Mouse (Mus musculus) forebrain, embryonic 16.5 days (tissue): ENCODE measurements around the gene Pdcd2l. TPM values are rescaled to one million over a fixed set of nuclear protein-coding genes. Genes with fewer than 3 reads are reported as not detected.

Source experiments
- ATAC-seq: fragments of 200-750 bp; cut with Nextera tagmentation; 2 replicates; pipeline ENCODE4 v1.8.0; 2017; ENCODE audit warnings: mild to moderate bottlenecking, moderate library complexity
- H3K27ac ChIP-seq: fragments of 300-500 bp; sonication (generic); 2 replicates; pipeline ENCODE4 v1.5.1; 2014; ENCODE audit warnings: low read length, control low read depth
- H3K27me3 ChIP-seq: fragments of 300-500 bp; sonication (generic); replicated peaks from 2 replicates; pipeline ENCODE4 v1.6.1; 2014; ENCODE audit warnings: low read length; ENCODE audit not compliant: control insufficient read depth, insufficient read depth
- H3K36me3 ChIP-seq: fragments of 300-500 bp; sonication (generic); 2 replicates; pipeline ENCODE4 v1.6.1; 2014; ENCODE audit not compliant: control insufficient read depth, insufficient read depth
- H3K4me1 ChIP-seq: fragments of 300-500 bp; sonication (generic); replicated peaks from 2 replicates; pipeline ENCODE4 v1.6.1; 2014; ENCODE audit warnings: low read length; ENCODE audit not compliant: control insufficient read depth, insufficient read depth
- H3K4me2 ChIP-seq: fragments of 300-500 bp; sonication (generic); 2 replicates; pipeline ENCODE4 v1.6.1; 2014; ENCODE audit warnings: mild to moderate bottlenecking, low read length, control low read depth
- H3K4me3 ChIP-seq: fragments of 300-500 bp; sonication (generic); replicated peaks from 2 replicates; pipeline ENCODE4 v1.5.1; 2014; ENCODE audit warnings: mild to moderate bottlenecking, low read length, control low read depth
- H3K9ac ChIP-seq: fragments of 300-500 bp; sonication (generic); replicated peaks from 2 replicates; pipeline ENCODE4 v1.6.1; 2014; ENCODE audit warnings: low read depth, low read length, control low read depth
- H3K9me3 ChIP-seq: fragments of 300-500 bp; sonication (generic); 2 replicates; pipeline ENCODE4 v1.6.1; 2016; ENCODE audit warnings: low read length; ENCODE audit not compliant: control insufficient read depth
- WGBS: fragments of 180-500 bp; shearing (Covaris S2); extraction: QIAGEN DNeasy Blood & Tissue Kit; methylation state at CpG from one replicate; pipeline ENCODE4 v1.1.7; 2014; 5-methylcytosine and 5-hydroxymethylcytosine counted together
- polyA plus RNA-seq: library from polyadenylated mRNA; unstranded; fragments of >200 nt; fragmentation: Nextera tagmentation; extraction: Ambion mirVana; gene quantifications from 2 replicates; pipeline ENCODE4 v1.2.1, GENCODE M21; 2015

Pdcd2l gene
- polyA plus RNA-seq, 1 experiment from 2014 or later, result 92.6 TPM

DNA sequence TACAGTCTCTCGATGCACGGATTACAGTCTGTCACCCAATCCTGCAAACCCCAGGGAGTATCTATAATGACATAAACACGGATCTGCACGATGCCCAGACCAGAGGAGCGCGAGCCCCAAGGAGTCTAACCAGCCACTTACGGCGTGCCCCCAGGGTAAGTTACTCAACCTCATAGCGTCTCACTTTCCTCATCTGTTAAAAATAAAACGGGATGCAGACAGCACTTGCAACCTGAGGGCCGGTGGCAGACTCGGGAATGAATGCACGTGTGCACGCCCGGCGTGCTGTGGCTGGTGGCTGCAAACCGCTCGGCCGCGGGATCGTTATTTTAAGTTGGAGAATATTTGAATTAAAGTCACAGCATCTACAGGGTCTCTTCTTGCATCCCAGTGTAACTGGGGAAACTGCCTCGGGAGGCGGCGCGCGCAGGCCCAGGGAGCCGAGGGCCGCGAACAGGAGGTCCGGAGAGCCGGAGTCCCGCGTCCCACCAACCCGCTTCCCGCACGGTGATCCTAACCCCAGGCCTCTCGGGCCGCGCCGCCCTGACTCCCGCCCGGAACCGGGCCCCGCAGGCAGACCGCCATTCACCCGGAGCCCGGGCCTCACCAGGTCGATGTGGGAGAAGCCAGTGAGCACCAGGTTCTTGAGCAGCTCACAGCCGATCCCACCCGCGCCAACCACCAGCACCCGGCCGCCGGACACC, 28.5 kb downstream of the Pdcd2l start:
- Histone ChIP-seq H3K27ac (peak overlapping the region; percentile 83), H3K36me3 (peaks cover 15% of the 10 kb centered on the region), H3K4me2 (peak overlapping the region; percentile 98), H3K4me3 (peak overlapping the region; percentile 96), H3K9ac (peak overlapping the region; percentile 95), H3K27me3 (no peaks in the 10 kb centered on the region), H3K4me1 (peaks cover 17% of the 10 kb centered on the region), H3K9me3 (no peaks in the 10 kb centered on the region)
- ATAC-seq, result peak; percentile 78
- under 1% methylated on average over 54 of the region's 54 CpGs for WGBS

DNA sequence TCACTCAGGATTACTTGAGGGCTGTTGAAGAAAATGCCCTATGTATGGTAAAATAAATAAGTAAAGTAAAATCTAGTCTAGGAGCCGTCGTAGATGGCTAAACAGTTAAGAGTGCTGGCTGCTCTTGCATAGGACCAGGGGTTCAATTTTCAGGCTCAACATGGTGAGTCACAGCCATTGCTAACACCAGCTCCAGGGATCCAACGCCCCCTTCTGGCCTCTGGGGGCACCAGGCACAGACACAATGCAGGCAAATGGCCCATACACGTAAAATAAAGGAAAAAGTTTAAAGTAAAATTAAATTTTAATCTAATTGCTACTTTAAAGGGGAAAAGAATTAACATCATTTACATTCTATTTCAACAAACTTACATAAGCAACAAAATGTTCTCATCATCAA, 29.6 kb downstream of the Pdcd2l start:
- Histone ChIP-seq H3K36me3 (peaks cover 24% of the 10 kb centered on the region), H3K4me2 (peak overlapping the region; percentile 6; the same call in 1 of the 2 replicates), H3K9me3 (no peaks in the 10 kb centered on the region), H3K9ac (no peak overlapping the region), H3K4me3 (no peak overlapping the region), H3K27me3 (no peaks in the 10 kb centered on the region), H3K27ac (no peak overlapping the region), H3K4me1 (peaks cover 17% of the 10 kb centered on the region)
- whole genome bisulfite sequencing, result 45% methylated on average over 4 of the region's 4 CpGs
- no peak for ATAC-seq

DNA sequence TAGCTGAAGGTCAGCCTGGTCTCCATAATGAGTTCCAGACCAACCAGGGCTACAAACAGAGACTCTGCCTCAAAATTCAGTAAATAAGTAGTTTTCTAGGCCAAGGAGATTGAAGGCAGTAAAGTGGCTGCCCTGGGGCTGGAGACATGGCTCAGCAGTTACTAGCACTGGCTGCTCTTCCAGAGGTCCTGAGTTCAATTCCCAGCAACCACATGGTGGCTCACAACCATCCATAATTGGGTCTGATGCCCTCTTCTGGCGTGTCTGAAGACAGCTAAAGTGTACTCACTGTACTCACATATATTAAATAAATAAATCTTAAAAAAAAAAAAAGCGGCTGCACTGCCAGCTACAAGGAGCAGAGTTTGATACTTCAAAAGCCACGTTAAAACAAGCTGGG, 30.5 kb downstream of the Pdcd2l start:
- Histone ChIP-seq H3K27me3 (no peaks in the 10 kb centered on the region), H3K4me1 (peaks cover 17% of the 10 kb centered on the region), H3K9me3 (no peaks in the 10 kb centered on the region), H3K27ac (no peak overlapping the region), H3K36me3 (peaks cover 31% of the 10 kb centered on the region), H3K4me2 (no peak overlapping the region), H3K9ac (no peak overlapping the region), H3K4me3 (no peak overlapping the region)
- 71% methylated on average over 3 of the region's 3 CpGs for WGBS
- no peak for ATAC-seq

- peaks cover 17% of the 10 kb centered on the region for H3K4me1 ChIP-seq
- no peaks in the 10 kb centered on the region for H3K9me3 ChIP-seq
- H3K4me2 ChIP-seq, result no peak overlapping the region
- H3K27ac ChIP-seq, result no peak overlapping the region
- 94% methylated on average over 7 of the region's 7 CpGs for WGBS
- H3K9ac ChIP-seq, result no peak overlapping the region
- H3K4me3 ChIP-seq, result no peak overlapping the region
- H3K36me3 ChIP-seq, result peaks cover 41% of the 10 kb centered on the region
- no peaks in the 10 kb centered on the region for H3K27me3 ChIP-seq
- no peak for ATAC-seq
These were observed 31.8 kb downstream of the Pdcd2l start for GRCm38 (mm10) chr7:34164671-34165070.

- Histone ChIP-seq H3K9ac (no peak overlapping the region), H3K4me3 (no peak overlapping the region), H3K4me2 (no peak overlapping the region), H3K4me1 (no peaks in the 10 kb centered on the region), H3K9me3 (no peaks in the 10 kb centered on the region), H3K27me3 (no peaks in the 10 kb centered on the region), H3K36me3 (peaks cover 72% of the 10 kb centered on the region), H3K27ac (no peak overlapping the region)
- ATAC-seq, result no peak
- WGBS, result 88% methylated on average over 3 of the region's 3 CpGs
These were observed 37.3 kb downstream of the Pdcd2l start for GRCm38 (mm10) chr7:34159167-34159566.

DNA sequence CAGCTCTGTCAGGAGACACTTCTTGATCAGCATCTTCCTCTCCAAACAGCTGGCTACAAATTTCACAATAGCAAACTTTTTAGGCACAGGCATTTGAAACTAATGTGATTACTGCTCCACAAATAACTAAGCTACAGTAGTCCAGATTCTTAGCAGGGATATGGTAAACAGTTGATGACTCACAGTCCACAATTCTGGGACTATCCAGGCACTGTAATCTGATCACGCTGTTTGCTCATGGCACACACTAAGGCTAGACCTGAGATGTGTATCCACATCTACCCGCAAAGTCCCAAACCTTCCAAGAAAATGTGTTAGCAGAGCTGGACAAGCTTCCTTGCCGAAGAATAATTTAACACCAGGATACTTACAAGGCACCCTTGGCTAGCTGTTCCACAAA, 38.5 kb downstream of the Pdcd2l start:
- no peak overlapping the region for H3K9ac ChIP-seq
- no peak overlapping the region for H3K4me2 ChIP-seq
- no peak overlapping the region for H3K4me3 ChIP-seq
- H3K27me3 ChIP-seq, result no peaks in the 10 kb centered on the region
- peaks cover 71% of the 10 kb centered on the region for H3K36me3 ChIP-seq
- no peaks in the 10 kb centered on the region for H3K9me3 ChIP-seq
- ATAC-seq, result no peak
- H3K27ac ChIP-seq, result no peak overlapping the region
- WGBS, result 98% methylated on average over 3 of the region's 3 CpGs
- H3K4me1 ChIP-seq, result no peaks in the 10 kb centered on the region

- Histone ChIP-seq H3K4me3 (no peak overlapping the region), H3K9ac (no peak overlapping the region), H3K9me3 (peaks cover 3% of the 10 kb centered on the region; the same call in 1 of the 2 replicates), H3K4me2 (no peak overlapping the region), H3K27me3 (no peaks in the 10 kb centered on the region), H3K36me3 (peaks cover 84% of the 10 kb centered on the region), H3K27ac (no peak overlapping the region), H3K4me1 (no peaks in the 10 kb centered on the region)
- ATAC-seq, result no peak
- WGBS, result 90% methylated on average over 4 of the region's 4 CpGs
These were observed 49.3 kb downstream of the Pdcd2l start for GRCm38 (mm10) chr7:34147193-34147592.

DNA sequence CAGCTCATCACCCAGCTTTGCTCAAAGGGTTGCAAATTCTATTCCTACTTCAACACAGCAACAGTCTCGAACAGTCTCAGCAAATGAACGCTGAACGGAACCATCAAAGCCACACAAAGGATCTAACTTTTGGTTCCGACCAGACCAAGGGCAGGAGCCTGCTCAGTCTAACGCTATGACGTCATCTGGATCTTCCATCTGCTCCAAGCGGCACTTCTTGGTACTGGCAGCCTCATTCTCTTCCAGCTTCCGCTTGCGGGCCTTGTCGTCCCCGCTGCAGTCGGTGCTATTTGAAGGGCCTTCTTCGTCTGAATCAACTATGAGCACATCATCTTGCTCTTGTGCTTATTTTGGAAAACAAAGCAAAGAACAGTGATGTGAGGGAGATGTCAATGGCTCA, 55.3 kb downstream of the Pdcd2l start:
- 94% methylated on average over 13 of the region's 13 CpGs for WGBS
- no peak for ATAC-seq
- no peak overlapping the region for H3K4me2 ChIP-seq
- H3K4me3 ChIP-seq, result no peak overlapping the region
- no peak overlapping the region for H3K27ac ChIP-seq
- H3K9me3 ChIP-seq, result no peaks in the 10 kb centered on the region
- no peak overlapping the region for H3K9ac ChIP-seq
- H3K36me3 ChIP-seq, result peaks cover 58% of the 10 kb centered on the region
- H3K27me3 ChIP-seq, result no peaks in the 10 kb centered on the region
- H3K4me1 ChIP-seq, result no peaks in the 10 kb centered on the region

DNA sequence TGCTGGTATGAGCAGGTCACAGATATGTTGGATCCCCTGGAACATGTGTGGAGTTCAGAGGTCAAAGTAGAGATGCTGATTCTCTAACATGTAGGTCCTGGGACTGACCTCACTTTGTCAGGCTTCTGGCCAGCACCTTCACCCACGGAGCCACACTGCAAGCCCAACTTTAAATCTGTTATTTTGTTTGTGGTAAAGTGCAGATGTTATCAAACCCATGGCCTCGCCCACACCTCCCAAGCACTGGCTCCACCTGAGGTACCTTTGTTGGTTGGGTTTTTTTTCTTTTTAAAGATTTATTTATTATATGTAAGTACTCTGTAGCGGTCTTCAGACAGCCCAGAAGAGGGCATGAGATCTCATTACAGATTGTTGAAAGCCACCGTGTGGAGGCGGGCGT, 57.0 kb downstream of the Pdcd2l start:
- Histone ChIP-seq H3K4me2 (no peak overlapping the region), H3K4me3 (no peak overlapping the region), H3K9me3 (no peaks in the 10 kb centered on the region), H3K27ac (no peak overlapping the region), H3K4me1 (no peaks in the 10 kb centered on the region), H3K27me3 (no peaks in the 10 kb centered on the region), H3K9ac (no peak overlapping the region), H3K36me3 (peaks cover 42% of the 10 kb centered on the region)
- ATAC-seq, result no peak
- WGBS, result 92% methylated on average over 6 of the region's 6 CpGs
